Mouse (Mus musculus) Patski (cell line): ENCODE results near the gene Trpv2. TPM values are rescaled to one million over a fixed set of nuclear protein-coding genes. Genes with fewer than 3 reads are reported as not detected.

ENCODE experiments used
- ATAC-seq: fragments of 100-300 bp; one replicate; pipeline ENCODE4 v1.8.0; 2021
- CTCF ChIA-PET: fragments of 350-600 bp; sonication (Branson Sonifier 250); formaldehyde crosslinking; loops from one replicate; lab custom pipeline; 2022; ENCODE audit warnings: inconsistent platforms; lab: Charles Lee
- POLR2A ChIA-PET: fragments of 350-600 bp; sonication (Branson Sonifier 250); formaldehyde crosslinking; loops from one replicate; lab custom pipeline; 2022; ENCODE audit warnings: antibody characterized with exemption, inconsistent platforms; lab: Charles Lee
- DNase-seq: peaks from one replicate; pipeline ENCODE4 v3.0.0-alpha.2; 2011; ENCODE audit warnings: low read depth, low spot score
- H3K27me3 ChIP-seq: fragments of 371-371 bp; one replicate; pipeline ENCODE4 v1.5.1; 2021
- CTCF ChIP-seq: fragments of 100-300 bp; IDR thresholded peaks from one replicate; pipeline ENCODE4 v1.5.1; 2021
- in situ Hi-C: fragments of 300-500 bp; cut with MboI; formaldehyde crosslinking; loops from 3 replicates; pipeline ENCODE4 v1.11.1; 2018; ENCODE audit warnings: low pct_unique_long_range_greater_than_20kb, mixed read lengths
- polyA plus RNA-seq: library from polyadenylated mRNA; unstranded; gene quantifications from one replicate; pipeline ENCODE4 v1.2.3, GENCODE M21; 2021

Trpv2 gene
- polyA plus RNA-seq, 1 experiment from 2014 or later = 0.04 TPM

GRCm38 (mm10) chr11:62607170-62607951 is 33.1 kb downstream of the Trpv2 start:
- TF ChIP-seq CTCF = no peak
- ATAC-seq (no peak), DNase-seq (no peak)
- POLR2A ChIA-PET = interaction anchor here (1.1 kb wide), 1 partner anchor 10 kb away, joined by 3 read pairs; no protein-coding TSS in a partner anchor
- no peaks in the 10 kb centered on the region for H3K27me3 ChIP-seq
- in situ Hi-C loops = no loop called here
- CTCF ChIA-PET = interaction anchor here (1.3 to 2.3 kb wide), 4 partner anchors 12 to 85 kb away, joined by 3 to 7 read pairs (median 4); no protein-coding TSS in a partner anchor

GRCm38 (mm10) chr11:62607952-62608201 is 33.6 kb downstream of the Trpv2 start:
- H3K27me3 ChIP-seq = no peaks in the 10 kb centered on the region
- in situ Hi-C loops = no loop called here
- ATAC-seq (no peak), DNase-seq (no peak)
- TF ChIP-seq CTCF = no peak
- ChIA-PET CTCF (interaction anchor here (1.3 to 1.7 kb wide), 2 partner anchors 54 to 85 kb away, joined by 3 to 7 read pairs; no protein-coding TSS in a partner anchor), POLR2A (no interaction called here)

GRCm38 (mm10) chr11:62608826-62609675 is 34.8 kb downstream of the Trpv2 start:
- ChIA-PET POLR2A (no interaction called here), CTCF (interaction anchor here (1.2 to 2.0 kb wide), 2 partner anchors 66 to 67 kb away, joined by 4 to 5 read pairs; no protein-coding TSS in a partner anchor)
- H3K27me3 ChIP-seq = no peaks in the 10 kb centered on the region
- ATAC-seq = no peak
- TF ChIP-seq CTCF = no peak
- in situ Hi-C loops = no loop called here
- DNase-seq = no peak

- CTCF ChIA-PET = interaction anchor here (1.2 to 2.0 kb wide), 2 partner anchors 65 to 66 kb away, joined by 4 to 5 read pairs; no protein-coding TSS in a partner anchor
- no peaks in the 10 kb centered on the region for H3K27me3 ChIP-seq
- ATAC-seq (no peak), DNase-seq (no peak)
- POLR2A ChIA-PET = no interaction called here
- no peak for TF ChIP-seq CTCF
- in situ Hi-C loops = loop anchor here (5.0 kb wide), 2 partner anchors 37 to 67 kb away; partner anchors contain the start of genes Lrrc75a and Mmgt2
Measured at GRCm38 (mm10) chr11:62610304-62610703, 36.0 kb downstream of the Trpv2 start.

- POLR2A ChIA-PET = no interaction called here
- ATAC-seq (no peak), DNase-seq (no peak)
- in situ Hi-C loops = loop anchor here (5.0 kb wide), 2 partner anchors 35 to 65 kb away; partner anchors contain the start of genes Lrrc75a and Mmgt2
- no peaks in the 10 kb centered on the region for H3K27me3 ChIP-seq
- no peak for TF ChIP-seq CTCF
- CTCF ChIA-PET = interaction anchor here (2.4 kb wide), 1 partner anchor 64 kb away, joined by 31 read pairs; no protein-coding TSS in a partner anchor
Measured at GRCm38 (mm10) chr11:62612604-62613003, 38.3 kb downstream of the Trpv2 start.

GRCm38 (mm10) chr11:62613657-62614365 is 39.5 kb downstream of the Trpv2 start:
- ATAC-seq (peak; percentile 88), DNase-seq (peak; percentile 54)
- CTCF ChIA-PET = interaction anchor here (0.6 to 2.4 kb wide), 16 partner anchors 10 to 88 kb away, joined by 3 to 31 read pairs (median 6); no protein-coding TSS in a partner anchor
- peak; percentile 99 for TF ChIP-seq CTCF
- no peaks in the 10 kb centered on the region for H3K27me3 ChIP-seq
- in situ Hi-C loops = loop anchor here (5.0 kb wide), 2 partner anchors 33 to 63 kb away; partner anchors contain the start of genes Lrrc75a and Mmgt2
- POLR2A ChIA-PET = interaction anchor here (0.6 to 1.8 kb wide), 4 partner anchors 10 to 62 kb away, joined by 3 to 6 read pairs (median 4); no protein-coding TSS in a partner anchor

- ChIA-PET POLR2A (interaction anchor here (1.3 to 1.8 kb wide), 2 partner anchors 11 to 35 kb away, joined by 3 to 6 read pairs; no protein-coding TSS in a partner anchor), CTCF (interaction anchor here (1.2 to 2.4 kb wide), 5 partner anchors 10 to 73 kb away, joined by 3 to 31 read pairs (median 4); no protein-coding TSS in a partner anchor)
- DNase-seq = no peak
- no peaks in the 10 kb centered on the region for H3K27me3 ChIP-seq
- no peak for TF ChIP-seq CTCF
- no peak for ATAC-seq
- in situ Hi-C loops = loop anchor here (5.0 kb wide), 2 partner anchors 32 to 62 kb away; partner anchors contain the start of genes Lrrc75a and Mmgt2
Measured at GRCm38 (mm10) chr11:62614876-62615410, 40.7 kb downstream of the Trpv2 start.

GRCm38 (mm10) chr11:62615456-62615855 is 41.2 kb downstream of the Trpv2 start:
- no peak for TF ChIP-seq CTCF
- H3K27me3 ChIP-seq = no peaks in the 10 kb centered on the region
- ATAC-seq (no peak), DNase-seq (no peak)
- ChIA-PET POLR2A (no interaction called here), CTCF (interaction anchor here (1.3 kb wide), 1 partner anchor 45 kb away, joined by 3 read pairs; no protein-coding TSS in a partner anchor)
- in situ Hi-C loops = no loop called here

GRCm38 (mm10) chr11:62621079-62621478 is 46.8 kb downstream of the Trpv2 start:
- DNase-seq = no peak
- no peak for ATAC-seq
- ChIA-PET POLR2A (no interaction called here), CTCF (interaction anchor here (1.1 kb wide), 1 partner anchor 29 kb away, joined by 3 read pairs; no protein-coding TSS in a partner anchor)
- H3K27me3 ChIP-seq = no peaks in the 10 kb centered on the region
- in situ Hi-C loops = no loop called here
- no peak for TF ChIP-seq CTCF
